Mouse (Mus musculus): Measurements from ENCODE around the gene Ssr1. TPM values are rescaled to one million over a fixed set of nuclear protein-coding genes. Genes with fewer than 3 reads are reported as not detected.

The Ssr1 gene
- polyA plus RNA-seq, 1 experiment from 2014 or later: 129 TPM

GRCm38 (mm10) chr13:37941950-37942886, 51.8 kb downstream of the Ssr1 start:
- H3K36me3 ChIP-seq: peaks cover 23% of the 10 kb centered on the region
- no peak overlapping the region for H3K4me2 ChIP-seq
- peak; percentile 36 for ATAC-seq (replicated peaks; ENCODE audit: low FRiP score)
- 41% methylated on average over 17 of the region's 17 CpGs for WGBS
- peaks cover 43% of the 10 kb centered on the region for H3K4me1 ChIP-seq
- no peaks in the 10 kb centered on the region for H3K9me3 ChIP-seq (replicated peaks)
- H3K27me3 ChIP-seq: no peaks in the 10 kb centered on the region
- no peak overlapping the region for H3K9ac ChIP-seq
- no peak overlapping the region for H3K4me3 ChIP-seq (replicated peaks)
- peak overlapping the region; percentile 82 for H3K27ac ChIP-seq

GRCm38 (mm10) chr13:37941138-37941645, 52.8 kb downstream of the Ssr1 start:
- Histone ChIP-seq H3K9me3 (replicated peaks) (no peaks in the 10 kb centered on the region), H3K9ac (no peak overlapping the region), H3K27me3 (no peaks in the 10 kb centered on the region), H3K4me2 (no peak overlapping the region), H3K36me3 (peaks cover 29% of the 10 kb centered on the region), H3K4me3 (replicated peaks) (no peak overlapping the region), H3K27ac (peak overlapping the region; percentile 82), H3K4me1 (peaks cover 40% of the 10 kb centered on the region)
- WGBS: 68% methylated on average over 5 of the region's 5 CpGs
- no peak for ATAC-seq (replicated peaks; ENCODE audit: low FRiP score)

GRCm38 (mm10) chr13:37940649-37941048, 53.4 kb downstream of the Ssr1 start:
- peak overlapping the region; percentile 45; the same call in 1 of the 2 replicates for H3K27ac ChIP-seq
- H3K9me3 ChIP-seq (replicated peaks): no peaks in the 10 kb centered on the region
- H3K27me3 ChIP-seq: no peaks in the 10 kb centered on the region
- WGBS: 69% methylated on average over 5 of the region's 5 CpGs
- peaks cover 40% of the 10 kb centered on the region for H3K4me1 ChIP-seq
- ATAC-seq (replicated peaks; ENCODE audit: low FRiP score): no peak
- H3K4me3 ChIP-seq (replicated peaks): no peak overlapping the region
- H3K4me2 ChIP-seq: no peak overlapping the region
- H3K9ac ChIP-seq: no peak overlapping the region
- peaks cover 34% of the 10 kb centered on the region for H3K36me3 ChIP-seq

- 79% methylated on average over 2 of the region's 2 CpGs for WGBS
- Histone ChIP-seq H3K9ac (no peak overlapping the region), H3K4me3 (replicated peaks) (no peak overlapping the region), H3K9me3 (replicated peaks) (no peaks in the 10 kb centered on the region), H3K27me3 (no peaks in the 10 kb centered on the region), H3K27ac (peak overlapping the region; percentile 45; the same call in 1 of the 2 replicates), H3K4me1 (peaks cover 40% of the 10 kb centered on the region), H3K4me2 (no peak overlapping the region), H3K36me3 (peaks cover 34% of the 10 kb centered on the region)
- ATAC-seq (replicated peaks; ENCODE audit: low FRiP score): no peak
Observed at GRCm38 (mm10) chr13:37940167-37940566, 53.9 kb downstream of the Ssr1 start.

- H3K4me1 ChIP-seq: peaks cover 17% of the 10 kb centered on the region
- H3K4me2 ChIP-seq: no peak overlapping the region
- 92% methylated on average over 3 of the region's 3 CpGs for WGBS
- H3K27ac ChIP-seq: no peak overlapping the region
- no peaks in the 10 kb centered on the region for H3K27me3 ChIP-seq
- H3K9me3 ChIP-seq (replicated peaks): no peaks in the 10 kb centered on the region
- no peak for ATAC-seq (replicated peaks; ENCODE audit: low FRiP score)
- H3K4me3 ChIP-seq (replicated peaks): no peak overlapping the region
- H3K36me3 ChIP-seq: peaks cover 66% of the 10 kb centered on the region
- no peak overlapping the region for H3K9ac ChIP-seq
Observed at GRCm38 (mm10) chr13:37936351-37936750, 57.7 kb downstream of the Ssr1 start.

GRCm38 (mm10) chr13:37934920-37935319, 59.1 kb downstream of the Ssr1 start:
- H3K4me3 ChIP-seq (replicated peaks): no peak overlapping the region
- H3K36me3 ChIP-seq: peaks cover 80% of the 10 kb centered on the region
- no peak for ATAC-seq (replicated peaks; ENCODE audit: low FRiP score)
- H3K4me1 ChIP-seq: peaks cover 10% of the 10 kb centered on the region; the same call in 1 of the 2 replicates
- H3K27me3 ChIP-seq: no peaks in the 10 kb centered on the region
- H3K9ac ChIP-seq: no peak overlapping the region
- no peak overlapping the region for H3K4me2 ChIP-seq
- no peaks in the 10 kb centered on the region for H3K9me3 ChIP-seq (replicated peaks)
- 86% methylated on average over 8 of the region's 8 CpGs for WGBS
- no peak overlapping the region for H3K27ac ChIP-seq

GRCm38 (mm10) chr13:37934075-37934474, 59.9 kb downstream of the Ssr1 start:
- Histone ChIP-seq H3K9me3 (replicated peaks) (no peaks in the 10 kb centered on the region), H3K4me2 (no peak overlapping the region), H3K27ac (0 out of 2 replicates have a peak overlapping the region, but pooled peaks have one; percentile 14), H3K27me3 (no peaks in the 10 kb centered on the region), H3K4me1 (peaks cover 9% of the 10 kb centered on the region; the same call in 1 of the 2 replicates), H3K36me3 (peaks cover 88% of the 10 kb centered on the region), H3K4me3 (replicated peaks) (no peak overlapping the region), H3K9ac (no peak overlapping the region)
- WGBS: 84% methylated on average over 4 of the region's 4 CpGs
- ATAC-seq (replicated peaks; ENCODE audit: low FRiP score): no peak

- H3K36me3 ChIP-seq: peaks cover 87% of the 10 kb centered on the region
- no peak overlapping the region for H3K9ac ChIP-seq
- H3K4me3 ChIP-seq (replicated peaks): no peak overlapping the region
- no peak overlapping the region for H3K4me2 ChIP-seq
- H3K9me3 ChIP-seq (replicated peaks): no peaks in the 10 kb centered on the region
- H3K4me1 ChIP-seq: peaks cover 9% of the 10 kb centered on the region; the same call in 1 of the 2 replicates
- no peaks in the 10 kb centered on the region for H3K27me3 ChIP-seq
- 64% methylated on average over 27 of the region's 27 CpGs for WGBS
- ATAC-seq (replicated peaks; ENCODE audit: low FRiP score): peak; percentile 52
- no peak overlapping the region for H3K27ac ChIP-seq
Observed at GRCm38 (mm10) chr13:37931210-37931922, 62.7 kb downstream of the Ssr1 start.

GRCm38 (mm10) chr13:37930621-37931020, 63.4 kb downstream of the Ssr1 start:
- H3K9ac ChIP-seq: no peak overlapping the region
- H3K4me3 ChIP-seq (replicated peaks): no peak overlapping the region
- no peak overlapping the region for H3K27ac ChIP-seq
- no peaks in the 10 kb centered on the region for H3K9me3 ChIP-seq (replicated peaks)
- H3K4me2 ChIP-seq: no peak overlapping the region
- H3K36me3 ChIP-seq: peaks cover 82% of the 10 kb centered on the region
- H3K27me3 ChIP-seq: no peaks in the 10 kb centered on the region
- H3K4me1 ChIP-seq: peaks cover 9% of the 10 kb centered on the region; the same call in 1 of the 2 replicates
- WGBS: 95% methylated on average over 23 of the region's 23 CpGs
- ATAC-seq (replicated peaks; ENCODE audit: low FRiP score): no peak

- no peak overlapping the region for H3K4me2 ChIP-seq
- H3K27me3 ChIP-seq: no peaks in the 10 kb centered on the region
- no peak overlapping the region for H3K27ac ChIP-seq
- 90% methylated on average over 13 of the region's 13 CpGs for WGBS
- H3K9ac ChIP-seq: no peak overlapping the region
- peaks cover 80% of the 10 kb centered on the region for H3K36me3 ChIP-seq
- no peaks in the 10 kb centered on the region for H3K9me3 ChIP-seq (replicated peaks)
- no peak overlapping the region for H3K4me3 ChIP-seq (replicated peaks)
- peaks cover 9% of the 10 kb centered on the region; the same call in 1 of the 2 replicates for H3K4me1 ChIP-seq
- no peak for ATAC-seq (replicated peaks; ENCODE audit: low FRiP score)
Observed at GRCm38 (mm10) chr13:37930091-37930490, 63.9 kb downstream of the Ssr1 start.

- H3K36me3 ChIP-seq: peaks cover 78% of the 10 kb centered on the region
Observed at GRCm38 (mm10) chr13:37929532-37929931, 64.5 kb downstream of the Ssr1 start.

GRCm38 (mm10) chr13:37926394-37926793, 67.6 kb downstream of the Ssr1 start:
- Histone ChIP-seq H3K27ac (no peak overlapping the region), H3K9ac (no peak overlapping the region), H3K4me3 (replicated peaks) (no peak overlapping the region), H3K4me2 (no peak overlapping the region), H3K27me3 (no peaks in the 10 kb centered on the region), H3K36me3 (peaks cover 76% of the 10 kb centered on the region), H3K4me1 (peaks cover 5% of the 10 kb centered on the region; the same call in 1 of the 2 replicates), H3K9me3 (replicated peaks) (no peaks in the 10 kb centered on the region)
- no peak for ATAC-seq (replicated peaks; ENCODE audit: low FRiP score)
- WGBS: 86% methylated on average over 3 of the region's 3 CpGs

More at GRCm38 (mm10) chr13:37929532-37929931, 64.5 kb downstream of the Ssr1 start:
- 92% methylated on average over 17 of the region's 17 CpGs for WGBS
- Histone ChIP-seq H3K4me1 (peaks cover 9% of the 10 kb centered on the region; the same call in 1 of the 2 replicates), H3K27ac (no peak overlapping the region), H3K9me3 (replicated peaks) (no peaks in the 10 kb centered on the region), H3K4me3 (replicated peaks) (no peak overlapping the region), H3K4me2 (no peak overlapping the region), H3K9ac (no peak overlapping the region), H3K27me3 (no peaks in the 10 kb centered on the region)
- no peak for ATAC-seq (replicated peaks; ENCODE audit: low FRiP score)
